Mouse (Mus musculus): ENCODE data around the gene Tenm4.
A peak's percentile ranks its signal among the peaks of the same experiment; 100 is the strongest.

The Tenm4 gene

DNA sequence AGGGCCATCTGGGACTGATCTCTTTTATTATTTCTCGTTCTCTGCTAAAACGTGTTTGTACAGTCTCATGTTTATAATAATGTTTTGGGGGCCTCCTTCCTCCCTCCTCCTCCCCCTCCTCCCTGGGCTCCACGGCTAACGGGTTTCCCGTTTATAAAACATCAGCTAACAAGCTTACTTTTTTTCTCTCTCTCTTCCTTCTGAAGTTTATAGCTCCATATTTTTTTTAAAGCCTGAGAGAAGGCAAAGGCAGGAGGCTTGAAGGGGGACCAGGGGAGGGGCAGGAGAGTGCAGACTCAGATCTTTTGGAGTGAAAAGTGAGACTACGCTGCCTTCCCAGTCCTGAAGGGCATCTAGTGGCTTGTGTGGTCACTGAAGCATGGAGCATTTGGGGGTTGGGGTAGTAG, 604.0 kb downstream of the Tenm4 start:
- DNase-seq (ENCODE audit: low spot score): no peak

DNA sequence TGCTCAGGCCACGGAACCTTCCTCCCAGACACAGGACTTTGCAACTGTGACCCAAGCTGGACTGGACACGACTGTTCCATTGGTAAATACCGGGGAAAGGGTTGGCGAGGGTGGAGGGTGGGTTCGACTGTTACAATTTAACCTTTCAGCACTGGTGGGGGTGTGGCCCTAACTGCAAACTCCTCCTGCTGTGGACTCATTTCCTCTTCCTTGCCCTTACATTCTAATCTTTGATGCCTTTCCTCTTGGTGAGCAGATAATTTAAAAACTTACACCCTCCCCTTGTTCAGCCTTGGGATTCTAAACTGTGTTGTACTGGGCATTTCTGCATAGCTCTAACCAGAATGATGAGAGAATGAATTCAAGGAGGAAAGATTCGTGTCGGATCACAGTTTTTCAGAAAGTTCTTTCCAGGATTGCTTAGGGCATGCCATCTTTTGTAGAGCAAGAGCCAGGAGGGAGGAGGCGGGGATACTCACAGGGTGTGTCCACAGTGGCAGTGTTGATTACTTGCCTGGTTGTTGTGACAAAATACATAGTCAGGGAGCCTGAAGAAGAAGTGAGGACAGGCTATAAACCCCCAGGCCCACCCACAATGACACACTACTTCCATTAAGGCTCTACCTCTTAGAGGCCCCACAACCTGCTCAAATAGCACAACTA, 607.0 kb downstream of the Tenm4 start:
- no peak for DNase-seq (ENCODE audit: low spot score)

DNA sequence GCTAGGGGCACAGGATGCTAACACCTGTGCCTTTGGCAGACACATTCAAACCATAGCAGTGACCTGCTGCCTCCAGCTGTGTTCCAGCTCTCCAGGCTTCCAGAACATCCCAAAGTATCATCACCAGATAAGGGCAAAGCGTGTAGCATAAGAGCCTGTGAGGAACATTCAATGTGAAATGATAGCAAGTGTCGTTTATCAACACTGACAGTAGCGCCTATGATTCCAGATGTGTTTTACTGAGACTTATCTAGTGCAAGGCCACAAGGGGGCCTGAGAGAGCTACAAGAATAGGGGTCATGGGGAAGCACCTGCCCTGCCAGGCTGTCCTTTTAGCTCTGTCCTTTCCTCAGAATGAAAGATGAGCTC, 607.5 kb downstream of the Tenm4 start:
- DNase-seq (ENCODE audit: low spot score): no peak

GRCm38 (mm10) chr7:96780556-96780955, 609.5 kb downstream of the Tenm4 start:
- no peak for DNase-seq (ENCODE audit: low spot score)

DNA sequence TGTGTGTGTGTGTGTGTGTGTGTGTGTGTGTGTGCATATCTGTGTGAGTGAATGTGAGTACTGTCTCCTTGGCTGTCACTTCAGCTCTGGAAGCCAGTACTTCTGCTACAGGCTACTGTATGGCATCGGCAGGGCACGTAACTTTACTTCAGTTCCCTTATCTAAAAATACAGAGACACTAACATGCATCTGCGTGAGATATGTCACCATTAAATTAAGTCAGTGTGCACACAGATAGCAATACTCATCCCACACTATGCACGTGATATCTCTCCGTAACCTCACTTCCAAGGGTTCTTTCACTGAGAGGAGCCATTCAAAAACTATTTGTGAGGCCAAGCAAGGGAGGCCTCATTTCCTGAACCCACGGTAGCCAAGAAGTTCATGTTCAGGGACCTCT, 610.0 kb downstream of the Tenm4 start:
- no peak for DNase-seq (ENCODE audit: low spot score)

DNA sequence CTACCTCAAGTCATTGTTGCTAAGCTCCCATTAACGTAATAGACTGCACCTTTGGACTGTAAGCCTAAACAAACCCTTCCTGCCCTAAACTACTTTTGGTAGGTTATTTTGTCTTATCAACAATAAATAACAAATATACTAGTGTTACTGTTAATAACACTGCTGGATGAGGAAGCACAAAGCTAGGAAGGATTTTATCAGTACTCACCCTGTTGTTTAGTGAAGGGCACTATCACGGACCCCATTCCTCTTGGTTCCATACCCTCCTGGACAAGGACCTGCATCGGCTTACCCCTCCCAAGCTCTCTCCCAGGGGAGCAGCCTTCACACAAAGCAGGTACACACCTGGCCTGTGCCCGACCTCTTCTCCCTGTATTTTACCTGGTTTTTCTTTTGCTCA, 611.6 kb downstream of the Tenm4 start:
- no peak for DNase-seq (ENCODE audit: low spot score)

GRCm38 (mm10) chr7:96785808-96786207, 614.8 kb downstream of the Tenm4 start:
- DNase-seq (ENCODE audit: low spot score): no peak

DNA sequence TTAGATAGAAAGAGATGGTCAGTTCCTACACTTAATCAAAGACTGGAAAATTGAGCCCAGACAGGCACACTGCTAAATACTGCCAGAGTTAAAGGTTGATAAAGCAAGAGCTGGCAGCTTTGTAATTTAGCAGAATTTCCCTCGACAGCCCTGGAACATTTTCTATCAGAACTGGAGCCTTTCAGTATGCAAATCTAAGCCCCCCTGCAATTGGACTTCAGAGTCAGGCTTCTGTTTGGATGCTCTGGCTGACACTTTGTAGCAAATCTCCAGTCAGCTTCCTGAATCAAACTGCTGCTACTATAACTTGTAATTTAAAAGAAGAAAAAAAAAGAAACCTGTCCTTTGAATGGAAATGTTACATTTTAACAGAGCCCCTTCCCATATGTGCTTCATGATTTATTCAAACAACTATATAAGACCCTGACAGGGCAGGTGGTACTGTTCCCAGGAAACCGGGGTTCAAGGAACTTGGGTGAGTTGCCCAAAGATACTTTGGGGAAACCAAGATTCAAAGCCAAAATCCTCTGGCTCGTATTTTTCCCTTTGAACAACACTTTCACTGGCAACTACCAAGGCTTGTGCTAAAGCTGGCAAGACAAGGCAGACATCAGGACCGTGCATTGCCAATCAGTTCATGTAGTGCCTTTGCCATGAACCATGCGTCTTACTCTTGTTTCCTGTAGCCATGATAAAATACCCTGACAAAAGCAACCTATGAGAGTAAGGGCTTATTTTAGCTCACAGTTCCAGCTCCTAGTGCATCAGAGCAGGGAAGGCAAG, 615.4 kb downstream of the Tenm4 start:
- no peak for DNase-seq (ENCODE audit: low spot score)

DNA sequence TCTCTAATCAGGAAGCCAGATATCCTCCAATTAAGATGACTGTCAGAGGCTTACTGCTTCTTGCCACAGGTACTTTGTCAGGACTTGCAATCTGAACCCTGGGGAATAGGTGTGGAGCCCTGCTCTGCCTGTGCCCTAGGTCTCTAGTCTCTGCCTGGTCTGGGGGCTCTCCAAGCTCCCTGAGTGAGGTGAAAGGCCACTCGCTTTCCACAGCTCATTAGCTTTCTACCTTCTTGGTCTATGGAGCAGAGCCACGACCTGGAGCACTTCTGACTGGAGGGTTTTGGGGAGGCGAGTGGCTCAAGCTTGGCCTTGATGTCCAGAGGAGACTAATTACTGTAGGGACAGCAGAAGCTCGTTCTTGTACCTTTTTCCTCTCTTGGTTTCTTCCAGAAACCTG, 617.1 kb downstream of the Tenm4 start:
- no peak for DNase-seq (ENCODE audit: low spot score)

- DNase-seq (ENCODE audit: low spot score): no peak
Observed at GRCm38 (mm10) chr7:96790326-96790725, 619.3 kb downstream of the Tenm4 start.

DNA sequence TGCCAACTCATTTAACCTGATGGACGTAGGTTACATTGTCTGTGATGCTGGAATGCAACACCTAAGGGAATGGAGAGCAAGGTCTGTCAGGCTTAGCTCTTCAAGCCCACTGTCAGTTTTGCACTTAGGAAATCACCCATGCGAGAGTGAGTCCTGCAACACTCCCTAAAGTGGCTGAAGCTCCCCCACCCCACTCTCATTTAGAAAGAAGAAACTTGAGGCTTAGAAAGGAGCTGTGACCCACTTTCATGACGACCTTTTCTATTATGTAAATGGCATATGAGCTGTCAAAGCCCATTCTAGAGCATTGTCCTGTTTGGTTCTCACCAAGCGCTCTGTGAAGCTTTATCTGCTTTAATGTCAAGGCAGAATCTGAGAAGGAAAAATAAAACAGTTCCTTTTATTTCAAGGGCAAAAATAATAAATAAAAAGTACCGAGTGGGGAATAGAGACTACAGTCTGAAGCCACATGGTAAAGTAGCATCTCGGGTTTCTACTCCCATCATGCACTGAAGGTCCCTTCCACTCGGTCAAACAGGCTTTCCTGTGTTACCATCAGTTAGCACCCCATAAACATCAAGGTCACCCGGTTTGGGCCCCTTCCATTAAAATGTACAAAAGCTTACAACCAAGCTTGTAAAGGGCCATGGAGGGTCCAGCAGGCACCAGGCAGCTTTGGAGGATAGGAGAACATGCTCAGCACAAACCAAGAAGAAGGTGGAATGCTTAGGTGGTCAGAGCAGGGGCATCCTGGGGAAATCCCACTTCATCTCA, 621.6 kb downstream of the Tenm4 start:
- no peak for DNase-seq (ENCODE audit: low spot score)

GRCm38 (mm10) chr7:96796033-96796741, 625.1 kb downstream of the Tenm4 start:
- peak; percentile 52 for DNase-seq (ENCODE audit: low spot score)

DNA sequence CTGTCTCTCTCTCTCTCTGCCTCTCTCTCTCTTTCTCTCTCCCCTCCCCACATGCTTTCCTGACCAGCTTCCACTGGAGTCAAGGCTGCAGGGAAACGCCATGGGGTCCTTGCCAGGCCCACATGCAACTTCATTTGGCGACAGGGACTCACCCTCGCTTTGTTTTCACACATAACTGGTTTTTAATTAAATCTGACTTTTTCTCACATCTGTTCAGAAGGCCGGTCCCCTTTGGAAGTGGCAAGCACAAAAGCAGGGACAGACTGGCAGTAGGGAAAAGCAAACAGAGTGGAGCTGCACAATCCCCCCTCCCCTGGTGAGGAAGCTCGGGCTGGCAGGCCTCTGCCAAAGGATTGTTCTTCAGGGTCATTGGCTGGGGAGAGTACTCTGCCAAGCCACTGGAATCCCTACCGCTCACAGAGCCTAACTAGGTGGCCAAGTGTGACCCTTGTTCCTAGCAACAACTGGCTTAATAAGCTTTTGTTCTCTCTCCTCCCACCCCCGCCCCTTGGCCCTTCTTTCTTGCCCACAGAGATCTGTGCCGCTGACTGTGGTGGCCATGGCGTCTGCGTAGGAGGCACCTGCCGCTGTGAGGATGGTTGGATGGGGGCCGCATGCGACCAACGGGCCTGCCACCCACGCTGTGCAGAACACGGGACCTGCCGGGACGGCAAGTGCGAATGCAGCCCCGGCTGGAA, 625.9 kb downstream of the Tenm4 start:
- peak; percentile 21 for DNase-seq (ENCODE audit: low spot score)

DNA sequence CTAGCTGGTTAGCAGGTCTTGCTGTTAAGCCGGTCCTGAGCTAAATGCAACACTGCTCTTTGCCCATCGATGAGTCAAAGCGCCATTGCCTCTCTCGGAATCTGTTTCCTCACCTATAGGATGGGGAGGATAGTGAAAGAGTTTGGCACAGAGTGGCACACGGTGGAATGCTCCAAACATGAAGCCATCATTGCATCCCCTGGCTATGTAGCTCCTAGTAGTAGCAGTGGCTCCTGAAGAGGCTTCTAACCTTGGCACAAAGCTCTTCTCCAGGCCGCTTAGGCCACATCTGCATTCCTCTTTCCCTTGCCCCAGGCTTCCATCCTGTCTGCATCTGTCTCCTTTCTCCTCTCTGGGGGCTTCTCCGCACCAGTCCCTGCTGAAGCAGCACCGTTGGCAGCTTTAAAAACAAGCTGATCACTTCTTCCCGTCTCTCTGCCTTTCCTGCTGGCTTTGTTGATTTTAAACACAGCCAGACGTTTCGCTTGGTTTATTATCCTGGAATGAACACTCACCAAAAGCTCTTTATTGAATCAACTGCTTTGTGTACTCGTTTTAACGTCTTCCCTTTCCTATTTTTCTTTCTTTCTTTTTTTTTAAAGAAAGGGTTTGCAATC, 626.8 kb downstream of the Tenm4 start:
- no peak for DNase-seq (ENCODE audit: low spot score)

GRCm38 (mm10) chr7:96799816-96800215, 628.8 kb downstream of the Tenm4 start:
- no peak for DNase-seq (ENCODE audit: low spot score)

- no peak for DNase-seq (ENCODE audit: low spot score)
Observed at GRCm38 (mm10) chr7:96801368-96801767, 630.3 kb downstream of the Tenm4 start.

DNA sequence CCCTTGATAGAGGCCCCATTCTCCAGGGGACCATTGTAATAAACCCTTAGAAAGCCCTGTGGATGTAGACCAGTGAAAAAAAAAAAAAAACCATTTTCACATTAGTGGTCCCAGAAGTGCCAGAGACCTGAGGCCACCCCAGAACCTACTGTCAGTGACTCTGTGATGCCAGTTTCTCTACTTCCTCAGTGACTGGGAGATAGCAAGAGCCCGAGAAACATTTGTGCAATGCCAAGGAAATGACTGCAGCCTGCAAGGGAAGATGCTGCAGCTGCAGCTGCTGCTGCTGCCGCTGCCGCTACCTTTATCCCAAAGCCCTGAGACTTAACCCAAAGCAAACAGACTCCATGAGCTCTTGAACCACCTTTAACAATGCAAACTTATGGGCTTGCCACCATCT, 631.2 kb downstream of the Tenm4 start:
- no peak for DNase-seq (ENCODE audit: low spot score)

- no peak for DNase-seq (ENCODE audit: low spot score)
Observed at GRCm38 (mm10) chr7:96806561-96806960, 635.5 kb downstream of the Tenm4 start.

DNA sequence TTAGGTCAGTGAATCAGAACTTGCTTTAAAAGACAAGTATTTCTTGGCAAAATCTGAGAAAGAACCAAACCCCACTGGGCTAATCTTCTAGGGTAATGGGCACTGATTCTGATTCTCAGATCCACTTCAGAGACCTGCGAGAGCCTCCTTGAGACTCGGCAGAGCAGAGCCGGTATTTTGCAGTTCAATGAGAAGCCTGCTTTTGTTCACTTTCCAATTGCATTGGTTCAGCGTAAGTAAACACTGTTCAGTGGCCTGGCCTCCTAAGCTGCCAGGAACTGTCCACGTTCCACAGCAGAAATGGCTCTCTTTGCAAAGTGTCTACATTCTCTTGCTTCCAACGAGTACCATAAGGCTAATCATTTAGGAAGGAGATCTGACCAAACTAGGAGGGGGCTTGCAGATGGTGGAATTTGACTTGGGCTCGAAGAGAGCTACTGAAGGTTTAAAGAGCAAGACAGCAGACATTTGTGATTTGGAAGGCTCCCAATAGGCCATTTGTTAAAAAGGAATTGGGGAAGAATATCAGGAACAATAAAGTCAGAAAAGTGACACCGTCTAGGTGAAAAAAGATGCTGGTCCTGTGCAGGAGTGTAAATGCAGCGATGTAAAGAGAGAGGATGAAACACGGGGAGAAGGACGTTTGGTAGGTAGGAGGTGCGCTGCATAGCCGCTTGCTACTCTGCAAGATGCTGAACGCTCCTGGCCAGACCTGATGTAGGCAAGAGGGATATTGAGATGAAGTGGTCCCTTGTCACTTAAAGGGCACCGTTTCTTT, 636.4 kb downstream of the Tenm4 start:
- DNase-seq (ENCODE audit: low spot score): no peak

GRCm38 (mm10) chr7:96808059-96808646, 637.1 kb downstream of the Tenm4 start:
- no peak for DNase-seq (ENCODE audit: low spot score)
